Mouse (Mus musculus): ENCODE measurements around the gene Exoc3l4. TPM values are rescaled to one million over a fixed set of nuclear protein-coding genes. Genes with fewer than 3 reads are reported as not detected.

The Exoc3l4 gene
- polyA plus RNA-seq, 1 experiment from 2014 or later, result 10.7 TPM

GRCm38 (mm10) chr12:111428961-111429911 lies 12.4 kb downstream of the Exoc3l4 start:
- Histone ChIP-seq H3K9me3 (ENCODE audit: low read depth, low read length) (no peaks in the 10 kb centered on the region), H3K36me3 (ENCODE audit: insufficient read depth) (no peaks in the 10 kb centered on the region), H3K9ac (peak overlapping the region; percentile 44), H3K4me3 (ENCODE audit: low read depth, low read length) (peak overlapping the region; percentile 37), H3K4me1 (ENCODE audit: insufficient read depth) (peaks cover 11% of the 10 kb centered on the region; the same call in 1 of the 2 replicates), H3K27ac (ENCODE audit: low read depth) (peak overlapping the region; percentile 77), H3K27me3 (ENCODE audit: insufficient read depth, low read length) (peaks cover 51% of the 10 kb centered on the region), H3K4me2 (peak overlapping the region; percentile 75)
- ATAC-seq (ENCODE audit: insufficient read depth) (peak; percentile 15; the same call in 1 of the 2 replicates), DNase-seq (peak; percentile 79)
- WGBS, result 1% methylated on average over 40 of the region's 40 CpGs
- 0 out of 2 replicates have a peak, but pooled peaks have one; percentile 23 for TF ChIP-seq CTCF (IDR thresholded peaks at IDR 0.05; ENCODE audit: low read depth)

GRCm38 (mm10) chr12:111430049-111430867 lies 13.4 kb downstream of the Exoc3l4 start:
- 10% methylated on average over 27 of the region's 27 CpGs for WGBS
- Histone ChIP-seq H3K4me1 (ENCODE audit: insufficient read depth) (peaks cover 11% of the 10 kb centered on the region; the same call in 1 of the 2 replicates), H3K36me3 (ENCODE audit: insufficient read depth) (no peaks in the 10 kb centered on the region), H3K27ac (ENCODE audit: low read depth) (peak overlapping the region; percentile 77; the same call in 1 of the 2 replicates), H3K4me3 (ENCODE audit: low read depth, low read length) (peak overlapping the region; percentile 37), H3K9me3 (ENCODE audit: low read depth, low read length) (no peaks in the 10 kb centered on the region), H3K27me3 (ENCODE audit: insufficient read depth, low read length) (peaks cover 41% of the 10 kb centered on the region), H3K9ac (peak overlapping the region; percentile 44; the same call in 1 of the 2 replicates), H3K4me2 (peak overlapping the region; percentile 75)
- ATAC-seq (ENCODE audit: insufficient read depth) (peak; percentile 5; the same call in 1 of the 2 replicates), DNase-seq (no peak)
- TF ChIP-seq CTCF (IDR thresholded peaks at IDR 0.05; ENCODE audit: low read depth), result no peak

DNA sequence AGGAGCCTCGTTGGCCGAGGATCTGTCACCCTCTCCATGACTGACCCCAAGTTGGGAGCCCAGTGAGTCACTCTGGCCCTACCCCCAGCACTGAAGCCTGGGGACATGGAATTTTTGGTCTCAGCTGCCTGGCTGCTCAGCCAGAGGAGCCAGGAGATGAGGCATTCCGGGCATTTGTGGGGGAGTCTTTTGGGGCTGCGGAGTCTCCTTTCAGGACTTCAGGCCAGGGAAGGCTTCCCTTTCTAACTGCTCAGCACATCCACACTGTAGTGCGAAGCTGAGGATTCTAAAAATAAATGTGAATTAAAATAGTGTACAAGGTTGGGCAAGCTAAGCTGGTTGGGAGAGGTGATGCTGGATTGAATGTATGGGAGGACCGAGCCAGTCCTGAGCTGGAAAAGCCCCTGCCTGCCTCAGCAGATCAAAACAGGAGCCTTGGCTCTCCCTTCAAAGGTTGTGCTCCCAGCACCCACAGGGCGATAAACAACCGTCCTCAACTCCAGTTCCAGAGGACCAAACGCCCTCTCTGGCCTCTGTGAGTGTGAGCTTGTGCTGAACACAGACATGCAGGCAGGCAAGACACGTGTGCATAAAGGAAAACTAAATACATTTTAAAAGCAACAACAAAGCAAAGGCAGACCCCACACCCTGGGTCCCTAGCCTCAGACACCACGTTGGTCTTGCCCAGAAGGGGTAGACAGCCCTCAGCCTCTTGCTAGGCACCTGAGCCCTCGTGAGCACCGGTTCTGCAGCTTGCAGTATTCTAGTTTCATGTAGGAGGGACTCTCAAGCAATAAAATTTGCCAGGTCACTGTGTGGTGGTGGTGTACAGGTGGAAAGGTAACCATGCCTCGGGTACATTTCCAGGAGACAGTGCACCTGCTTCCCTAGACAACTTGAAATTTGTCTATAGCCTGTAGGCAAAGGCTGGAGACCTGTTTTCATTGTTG lies 14.3 kb downstream of the Exoc3l4 start:
- 33% methylated on average over 14 of the region's 14 CpGs for WGBS
- Histone ChIP-seq H3K36me3 (ENCODE audit: insufficient read depth) (no peaks in the 10 kb centered on the region), H3K4me1 (ENCODE audit: insufficient read depth) (peaks cover 11% of the 10 kb centered on the region; the same call in 1 of the 2 replicates), H3K4me2 (no peak overlapping the region), H3K9ac (no peak overlapping the region), H3K4me3 (ENCODE audit: low read depth, low read length) (no peak overlapping the region), H3K27ac (ENCODE audit: low read depth) (no peak overlapping the region), H3K27me3 (ENCODE audit: insufficient read depth, low read length) (peaks cover 36% of the 10 kb centered on the region), H3K9me3 (ENCODE audit: low read depth, low read length) (no peaks in the 10 kb centered on the region)
- no peak for TF ChIP-seq CTCF (IDR thresholded peaks at IDR 0.05; ENCODE audit: low read depth)
- no peak for ATAC-seq (ENCODE audit: insufficient read depth)
- no peak for DNase-seq

- ATAC-seq (ENCODE audit: insufficient read depth), result no peak
- no peak overlapping the region for H3K4me2 ChIP-seq
- TF ChIP-seq CTCF (IDR thresholded peaks at IDR 0.05; ENCODE audit: low read depth), result no peak
- peaks cover 11% of the 10 kb centered on the region; the same call in 1 of the 2 replicates for H3K4me1 ChIP-seq (ENCODE audit: insufficient read depth)
- peak; percentile 50 for DNase-seq
- no peaks in the 10 kb centered on the region for H3K9me3 ChIP-seq (ENCODE audit: low read depth, low read length)
- WGBS, result 20% methylated on average over 4 of the region's 4 CpGs
- H3K9ac ChIP-seq, result no peak overlapping the region
- peak overlapping the region; percentile 70 for H3K27ac ChIP-seq (ENCODE audit: low read depth)
- H3K27me3 ChIP-seq (ENCODE audit: insufficient read depth, low read length), result peaks cover 36% of the 10 kb centered on the region
- no peak overlapping the region for H3K4me3 ChIP-seq (ENCODE audit: low read depth, low read length)
- no peaks in the 10 kb centered on the region for H3K36me3 ChIP-seq (ENCODE audit: insufficient read depth)
These were observed 15.3 kb downstream of the Exoc3l4 start for GRCm38 (mm10) chr12:111432097-111432496.

DNA sequence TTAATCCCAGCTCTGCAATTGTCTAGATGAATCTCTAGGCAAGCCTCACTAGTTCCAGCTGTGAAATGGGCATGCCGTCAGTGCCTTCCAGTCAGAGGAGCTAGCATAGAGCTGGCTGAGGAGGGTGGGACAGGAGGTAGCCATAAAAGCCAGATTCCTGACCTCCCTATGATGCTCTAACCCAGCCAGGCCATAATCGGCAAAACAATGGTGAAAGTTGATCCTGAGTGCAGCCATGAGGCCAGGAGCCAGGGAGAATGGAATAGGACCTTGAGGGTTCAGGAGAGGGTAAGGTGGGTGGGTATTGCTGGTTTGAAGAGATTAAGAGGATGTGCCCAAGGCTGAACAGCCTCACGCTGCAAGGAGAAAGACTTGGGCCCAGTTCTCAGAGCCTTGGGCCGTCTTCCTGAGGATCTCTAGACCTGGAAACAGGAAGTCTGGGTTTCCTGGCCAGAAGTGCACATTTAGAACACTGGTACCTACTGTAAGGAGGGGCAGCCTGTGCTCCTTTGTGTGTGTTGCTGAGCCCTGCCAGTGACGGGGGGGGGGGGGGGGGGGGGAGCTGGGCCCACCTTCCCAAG lies 16.0 kb downstream of the Exoc3l4 start:
- Histone ChIP-seq H3K27me3 (ENCODE audit: insufficient read depth, low read length) (peaks cover 33% of the 10 kb centered on the region), H3K4me1 (ENCODE audit: insufficient read depth) (peaks cover 11% of the 10 kb centered on the region; the same call in 1 of the 2 replicates), H3K9me3 (ENCODE audit: low read depth, low read length) (no peaks in the 10 kb centered on the region), H3K27ac (ENCODE audit: low read depth) (peak overlapping the region; percentile 70; the same call in 1 of the 2 replicates), H3K9ac (no peak overlapping the region), H3K36me3 (ENCODE audit: insufficient read depth) (no peaks in the 10 kb centered on the region), H3K4me3 (ENCODE audit: low read depth, low read length) (no peak overlapping the region), H3K4me2 (no peak overlapping the region)
- peak; percentile 48 for DNase-seq
- 57% methylated on average over 4 of the region's 5 CpGs for WGBS
- no peak for ATAC-seq (ENCODE audit: insufficient read depth)
- no peak for TF ChIP-seq CTCF (IDR thresholded peaks at IDR 0.05; ENCODE audit: low read depth)

Data from lung, embryonic 14.5 days (tissue).